Mouse (Mus musculus): ENCODE results near the gene 1110008P14Rik. TPM values are rescaled to one million over a fixed set of nuclear protein-coding genes. Genes with fewer than 3 reads are reported as not detected.

Gene 1110008P14Rik
- polyA plus RNA-seq, 1 experiment, result 153 TPM

GRCm38 (mm10) chr2:32350471-32351051 is 31.2 kb downstream of the 1110008P14Rik start:
- Histone ChIP-seq H3ac (ENCODE audit: control insufficient read depth, insufficient read length) (no peak overlapping the region), H3K79me2 (ENCODE audit: control insufficient read depth, insufficient read depth) (no peaks in the 10 kb centered on the region), H3K4me3 (no peak overlapping the region), H3K4me2 (ENCODE audit: low read depth) (no peak overlapping the region), H3K27me3 (ENCODE audit: control insufficient read depth, insufficient read depth, insufficient read length) (no peaks in the 10 kb centered on the region), H3K36me3 (ENCODE audit: control insufficient read depth, insufficient read depth) (no peaks in the 10 kb centered on the region)
- TF ChIP-seq TCF3 (IDR thresholded peaks at IDR 0.05; ENCODE audit: insufficient read length, low read depth) (no peak), REST (IDR thresholded peaks at IDR 0.05; ENCODE audit: insufficient read depth, insufficient read length) (no peak), MAX (IDR thresholded peaks at IDR 0.05; ENCODE audit: low read depth) (no peak), POLR2AphosphoS2 (IDR thresholded peaks at IDR 0.05; ENCODE audit: insufficient read length, low read depth) (no peak), MYOD1 (IDR thresholded peaks at IDR 0.05; ENCODE audit: control insufficient read depth in 1 of 3, insufficient read length in 2 of 3, low read depth in 2 of 3) (no peak)

GRCm38 (mm10) chr2:32349625-32350255 is 32.0 kb downstream of the 1110008P14Rik start:
- no peaks in the 10 kb centered on the region for H3K27me3 ChIP-seq (ENCODE audit: control insufficient read depth, insufficient read depth, insufficient read length)

GRCm38 (mm10) chr2:32348311-32348710 is 33.4 kb downstream of the 1110008P14Rik start:
- Histone ChIP-seq H3K4me3 (no peak overlapping the region), H3K79me2 (ENCODE audit: control insufficient read depth, insufficient read depth) (no peaks in the 10 kb centered on the region), H3K27me3 (ENCODE audit: control insufficient read depth, insufficient read depth, insufficient read length) (no peaks in the 10 kb centered on the region), H3K4me2 (ENCODE audit: low read depth) (no peak overlapping the region), H3ac (ENCODE audit: control insufficient read depth, insufficient read length) (no peak overlapping the region), H3K36me3 (ENCODE audit: control insufficient read depth, insufficient read depth) (no peaks in the 10 kb centered on the region)
- no peak for TF ChIP-seq REST (IDR thresholded peaks at IDR 0.05; ENCODE audit: insufficient read depth, insufficient read length)
- TF ChIP-seq MYOD1 (IDR thresholded peaks at IDR 0.05; ENCODE audit: control insufficient read depth in 1 of 3, insufficient read length in 2 of 3, low read depth in 2 of 3), result no peak
- TF ChIP-seq MAX (IDR thresholded peaks at IDR 0.05; ENCODE audit: low read depth), result no peak
- TF ChIP-seq TCF12 (IDR thresholded peaks at IDR 0.05; ENCODE audit: insufficient read depth, poor library complexity, severe bottlenecking), result no peak
- no peak for TF ChIP-seq SRF (IDR thresholded peaks at IDR 0.05; ENCODE audit: control insufficient read depth, insufficient read length, low read depth)

More at GRCm38 (mm10) chr2:32349625-32350255, 32.0 kb downstream of the 1110008P14Rik start:
- TF ChIP-seq POLR2AphosphoS2 (IDR thresholded peaks at IDR 0.05; ENCODE audit: insufficient read length, low read depth) (no peak), POLR2A (IDR thresholded peaks at IDR 0.05; ENCODE audit: insufficient read length, low read depth) (no peak), USF1 (IDR thresholded peaks at IDR 0.05; ENCODE audit: low read depth) (no peak), TCF3 (IDR thresholded peaks at IDR 0.05; ENCODE audit: insufficient read length, low read depth) (no peak), TCF12 (IDR thresholded peaks at IDR 0.05; ENCODE audit: insufficient read depth, poor library complexity, severe bottlenecking) (no peak), E2F4 (IDR thresholded peaks at IDR 0.05; ENCODE audit: insufficient read depth) (no peak), SRF (IDR thresholded peaks at IDR 0.05; ENCODE audit: control insufficient read depth, insufficient read length, low read depth) (no peak), MYOD1 (IDR thresholded peaks at IDR 0.05; ENCODE audit: control insufficient read depth in 1 of 3, insufficient read length in 2 of 3, low read depth in 2 of 3) (no peak), MYOG (IDR thresholded peaks at IDR 0.05; ENCODE audit: control insufficient read depth in 1 of 3, insufficient read depth in 1 of 3, insufficient read length in 2 of 3, low read depth in 2 of 3) (no peak), REST (IDR thresholded peaks at IDR 0.05; ENCODE audit: insufficient read depth, insufficient read length) (no peak), MAX (IDR thresholded peaks at IDR 0.05; ENCODE audit: low read depth) (no peak), CEBPB (IDR thresholded peaks at IDR 0.05; ENCODE audit: insufficient read depth, poor library complexity, severe bottlenecking) (no peak)
- Histone ChIP-seq H3K4me2 (ENCODE audit: low read depth) (no peak overlapping the region), H3K4me3 (no peak overlapping the region), H3ac (ENCODE audit: control insufficient read depth, insufficient read length) (no peak overlapping the region), H3K79me2 (ENCODE audit: control insufficient read depth, insufficient read depth) (no peaks in the 10 kb centered on the region), H3K36me3 (ENCODE audit: control insufficient read depth, insufficient read depth) (no peaks in the 10 kb centered on the region)

GRCm38 (mm10) chr2:32347019-32347418 is 34.7 kb downstream of the 1110008P14Rik start:
- no peaks in the 10 kb centered on the region for H3K27me3 ChIP-seq (ENCODE audit: control insufficient read depth, insufficient read depth, insufficient read length)
- no peaks in the 10 kb centered on the region for H3K36me3 ChIP-seq (ENCODE audit: control insufficient read depth, insufficient read depth)
- no peaks in the 10 kb centered on the region for H3K79me2 ChIP-seq (ENCODE audit: control insufficient read depth, insufficient read depth)
- H3K4me3 ChIP-seq, result no peak overlapping the region
- no peak overlapping the region for H3ac ChIP-seq (ENCODE audit: control insufficient read depth, insufficient read length)
- H3K4me2 ChIP-seq (ENCODE audit: low read depth), result no peak overlapping the region
- TF ChIP-seq CEBPB (IDR thresholded peaks at IDR 0.05; ENCODE audit: insufficient read depth, poor library complexity, severe bottlenecking) (no peak), E2F4 (IDR thresholded peaks at IDR 0.05; ENCODE audit: insufficient read depth) (no peak), REST (IDR thresholded peaks at IDR 0.05; ENCODE audit: insufficient read depth, insufficient read length) (no peak), TCF3 (IDR thresholded peaks at IDR 0.05; ENCODE audit: insufficient read length, low read depth) (no peak), MAX (IDR thresholded peaks at IDR 0.05; ENCODE audit: low read depth) (no peak), TCF12 (IDR thresholded peaks at IDR 0.05; ENCODE audit: insufficient read depth, poor library complexity, severe bottlenecking) (no peak), MYOD1 (IDR thresholded peaks at IDR 0.05; ENCODE audit: control insufficient read depth in 1 of 3, insufficient read length in 2 of 3, low read depth in 2 of 3) (no peak), POLR2AphosphoS2 (IDR thresholded peaks at IDR 0.05; ENCODE audit: insufficient read length, low read depth) (no peak)

- Histone ChIP-seq H3ac (ENCODE audit: control insufficient read depth, insufficient read length) (no peak overlapping the region), H3K4me2 (ENCODE audit: low read depth) (no peak overlapping the region), H3K36me3 (ENCODE audit: control insufficient read depth, insufficient read depth) (no peaks in the 10 kb centered on the region), H3K27me3 (ENCODE audit: control insufficient read depth, insufficient read depth, insufficient read length) (no peaks in the 10 kb centered on the region), H3K4me3 (no peak overlapping the region), H3K79me2 (ENCODE audit: control insufficient read depth, insufficient read depth) (no peaks in the 10 kb centered on the region)
- no peak for TF ChIP-seq CEBPB (IDR thresholded peaks at IDR 0.05; ENCODE audit: insufficient read depth, poor library complexity, severe bottlenecking)
- no peak for TF ChIP-seq E2F4 (IDR thresholded peaks at IDR 0.05; ENCODE audit: insufficient read depth)
- TF ChIP-seq REST (IDR thresholded peaks at IDR 0.05; ENCODE audit: insufficient read depth, insufficient read length), result no peak
- no peak for TF ChIP-seq MAX (IDR thresholded peaks at IDR 0.05; ENCODE audit: low read depth)
- no peak for TF ChIP-seq POLR2AphosphoS2 (IDR thresholded peaks at IDR 0.05; ENCODE audit: insufficient read length, low read depth)
- no peak for TF ChIP-seq MYOG (IDR thresholded peaks at IDR 0.05; ENCODE audit: control insufficient read depth in 1 of 3, insufficient read depth in 1 of 3, insufficient read length in 2 of 3, low read depth in 2 of 3)
- TF ChIP-seq MYOD1 (IDR thresholded peaks at IDR 0.05; ENCODE audit: control insufficient read depth in 1 of 3, insufficient read length in 2 of 3, low read depth in 2 of 3), result no peak
- no peak for TF ChIP-seq USF1 (IDR thresholded peaks at IDR 0.05; ENCODE audit: low read depth)
- no peak for TF ChIP-seq TCF12 (IDR thresholded peaks at IDR 0.05; ENCODE audit: insufficient read depth, poor library complexity, severe bottlenecking)
- no peak for TF ChIP-seq SRF (IDR thresholded peaks at IDR 0.05; ENCODE audit: control insufficient read depth, insufficient read length, low read depth)
- no peak for TF ChIP-seq TCF3 (IDR thresholded peaks at IDR 0.05; ENCODE audit: insufficient read length, low read depth)
- TF ChIP-seq POLR2A (IDR thresholded peaks at IDR 0.05; ENCODE audit: insufficient read length, low read depth), result no peak
Measured at GRCm38 (mm10) chr2:32344598-32345321, 37.0 kb downstream of the 1110008P14Rik start.

Data from myocyte (in vitro differentiated cells).